Mouse (Mus musculus): ENCODE measurements around the gene Atxn10. TPM values are rescaled to one million over a fixed set of nuclear protein-coding genes. Genes with fewer than 3 reads are reported as not detected.

The Atxn10 gene
- polyA plus RNA-seq, 1 experiment: 116 TPM

GRCm38 (mm10) chr15:85383477-85383876 is 47.4 kb downstream of the Atxn10 start:
- peaks cover 3% of the 10 kb centered on the region; the same call in 1 of the 2 replicates for H3K4me1 ChIP-seq (ENCODE audit: control insufficient read depth, insufficient read depth, low read length)
- H3K4me3 ChIP-seq (replicated peaks; ENCODE audit: extremely low read depth, low read depth, low read length): no peak overlapping the region
- TF ChIP-seq CTCF (IDR thresholded peaks at IDR 0.05; ENCODE audit: insufficient read depth, low read length) (0 out of 2 replicates have a peak, but pooled peaks have one; percentile 25), POLR2A (IDR thresholded peaks at IDR 0.05; ENCODE audit: borderline replicate concordance, extremely low read depth, low read depth, low read length) (peak; percentile 18; the same call in 1 of the 2 replicates)
- 24% methylated on average over 9 of the region's 9 CpGs for WGBS
- DNase-seq: no peak

GRCm38 (mm10) chr15:85388696-85389095 is 52.7 kb downstream of the Atxn10 start:
- DNase-seq: no peak

GRCm38 (mm10) chr15:85389915-85390314 is 53.9 kb downstream of the Atxn10 start:
- H3K4me3 ChIP-seq (replicated peaks; ENCODE audit: extremely low read depth, low read depth, low read length): no peak overlapping the region
- TF ChIP-seq CTCF (IDR thresholded peaks at IDR 0.05; ENCODE audit: insufficient read depth, low read length) (no peak), POLR2A (IDR thresholded peaks at IDR 0.05; ENCODE audit: borderline replicate concordance, extremely low read depth, low read depth, low read length) (no peak)
- WGBS: 49% methylated on average over 4 of the region's 4 CpGs
- peaks cover 5% of the 10 kb centered on the region; the same call in 1 of the 2 replicates for H3K4me1 ChIP-seq (ENCODE audit: control insufficient read depth, insufficient read depth, low read length)
- DNase-seq: no peak

More at GRCm38 (mm10) chr15:85388696-85389095, 52.7 kb downstream of the Atxn10 start:
- Histone ChIP-seq H3K4me1 (ENCODE audit: control insufficient read depth, insufficient read depth, low read length) (peaks cover 8% of the 10 kb centered on the region), H3K4me3 (replicated peaks; ENCODE audit: extremely low read depth, low read depth, low read length) (no peak overlapping the region)
- TF ChIP-seq POLR2A (IDR thresholded peaks at IDR 0.05; ENCODE audit: borderline replicate concordance, extremely low read depth, low read depth, low read length) (no peak), CTCF (IDR thresholded peaks at IDR 0.05; ENCODE audit: insufficient read depth, low read length) (no peak)
- WGBS: 95% methylated on average over 3 of the region's 3 CpGs

GRCm38 (mm10) chr15:85395360-85395759 is 59.3 kb downstream of the Atxn10 start:
- Histone ChIP-seq H3K4me3 (replicated peaks; ENCODE audit: extremely low read depth, low read depth, low read length) (no peak overlapping the region), H3K4me1 (ENCODE audit: control insufficient read depth, insufficient read depth, low read length) (no peaks in the 10 kb centered on the region; the same call in none of the 2 replicates)
- no peak for TF ChIP-seq POLR2A (IDR thresholded peaks at IDR 0.05; ENCODE audit: borderline replicate concordance, extremely low read depth, low read depth, low read length)
- TF ChIP-seq CTCF (IDR thresholded peaks at IDR 0.05; ENCODE audit: insufficient read depth, low read length): no peak
- DNase-seq: no peak
- WGBS: 73% methylated on average over 9 of the region's 9 CpGs

- no peak for TF ChIP-seq CTCF (IDR thresholded peaks at IDR 0.05; ENCODE audit: insufficient read depth, low read length)
- TF ChIP-seq POLR2A (IDR thresholded peaks at IDR 0.05; ENCODE audit: borderline replicate concordance, extremely low read depth, low read depth, low read length): no peak
- no peak for DNase-seq
- peaks cover 15% of the 10 kb centered on the region for H3K4me1 ChIP-seq (ENCODE audit: control insufficient read depth, insufficient read depth, low read length)
- H3K4me3 ChIP-seq (replicated peaks; ENCODE audit: extremely low read depth, low read depth, low read length): no peak overlapping the region
- WGBS: 60% methylated on average over 7 of the region's 7 CpGs
Observed at GRCm38 (mm10) chr15:85401926-85402325, 65.9 kb downstream of the Atxn10 start.

- TF ChIP-seq POLR2A (IDR thresholded peaks at IDR 0.05; ENCODE audit: borderline replicate concordance, extremely low read depth, low read depth, low read length) (no peak), CTCF (IDR thresholded peaks at IDR 0.05; ENCODE audit: insufficient read depth, low read length) (no peak)
- Histone ChIP-seq H3K4me3 (replicated peaks; ENCODE audit: extremely low read depth, low read depth, low read length) (no peak overlapping the region), H3K4me1 (ENCODE audit: control insufficient read depth, insufficient read depth, low read length) (peaks cover 15% of the 10 kb centered on the region)
- 66% methylated on average over 4 of the region's 4 CpGs for whole genome bisulfite sequencing
- DNase-seq: no peak
Observed at GRCm38 (mm10) chr15:85403256-85403731, 67.2 kb downstream of the Atxn10 start.

- Histone ChIP-seq H3K4me3 (replicated peaks; ENCODE audit: extremely low read depth, low read depth, low read length) (no peak overlapping the region), H3K4me1 (ENCODE audit: control insufficient read depth, insufficient read depth, low read length) (peaks cover 15% of the 10 kb centered on the region)
- WGBS: 68% methylated on average over 4 of the region's 4 CpGs
- TF ChIP-seq CTCF (IDR thresholded peaks at IDR 0.05; ENCODE audit: insufficient read depth, low read length) (no peak), POLR2A (IDR thresholded peaks at IDR 0.05; ENCODE audit: borderline replicate concordance, extremely low read depth, low read depth, low read length) (no peak)
- no peak for DNase-seq
Observed at GRCm38 (mm10) chr15:85404739-85405138, 68.7 kb downstream of the Atxn10 start.

- H3K4me1 ChIP-seq (ENCODE audit: control insufficient read depth, insufficient read depth, low read length): peaks cover 19% of the 10 kb centered on the region
- 52% methylated on average over 3 of the region's 3 CpGs for WGBS
- no peak for DNase-seq
- H3K4me3 ChIP-seq (replicated peaks; ENCODE audit: extremely low read depth, low read depth, low read length): no peak overlapping the region
- TF ChIP-seq POLR2A (IDR thresholded peaks at IDR 0.05; ENCODE audit: borderline replicate concordance, extremely low read depth, low read depth, low read length): no peak
- no peak for TF ChIP-seq CTCF (IDR thresholded peaks at IDR 0.05; ENCODE audit: insufficient read depth, low read length)
Observed at GRCm38 (mm10) chr15:85405567-85405966, 69.5 kb downstream of the Atxn10 start.

- peaks cover 17% of the 10 kb centered on the region for H3K4me1 ChIP-seq (ENCODE audit: control insufficient read depth, insufficient read depth, low read length)
- H3K4me3 ChIP-seq (replicated peaks; ENCODE audit: extremely low read depth, low read depth, low read length): no peak overlapping the region
- no peak for TF ChIP-seq CTCF (IDR thresholded peaks at IDR 0.05; ENCODE audit: insufficient read depth, low read length)
- no peak for TF ChIP-seq POLR2A (IDR thresholded peaks at IDR 0.05; ENCODE audit: borderline replicate concordance, extremely low read depth, low read depth, low read length)
- no peak for DNase-seq
- 35% methylated on average over 1 of the region's 1 CpGs for WGBS
Observed at GRCm38 (mm10) chr15:85406846-85407245, 70.8 kb downstream of the Atxn10 start.

GRCm38 (mm10) chr15:85407342-85407741 is 71.3 kb downstream of the Atxn10 start:
- TF ChIP-seq POLR2A (IDR thresholded peaks at IDR 0.05; ENCODE audit: borderline replicate concordance, extremely low read depth, low read depth, low read length): no peak
- TF ChIP-seq CTCF (IDR thresholded peaks at IDR 0.05; ENCODE audit: insufficient read depth, low read length): no peak
- no peak for DNase-seq
- Histone ChIP-seq H3K4me3 (replicated peaks; ENCODE audit: extremely low read depth, low read depth, low read length) (no peak overlapping the region), H3K4me1 (ENCODE audit: control insufficient read depth, insufficient read depth, low read length) (peaks cover 17% of the 10 kb centered on the region)
- 89% methylated on average over 3 of the region's 3 CpGs for WGBS

All from lung, adult 2 months (tissue).